Mouse (Mus musculus): ENCODE measurements around the gene Gm20388.

The Gm20388 gene

DNA sequence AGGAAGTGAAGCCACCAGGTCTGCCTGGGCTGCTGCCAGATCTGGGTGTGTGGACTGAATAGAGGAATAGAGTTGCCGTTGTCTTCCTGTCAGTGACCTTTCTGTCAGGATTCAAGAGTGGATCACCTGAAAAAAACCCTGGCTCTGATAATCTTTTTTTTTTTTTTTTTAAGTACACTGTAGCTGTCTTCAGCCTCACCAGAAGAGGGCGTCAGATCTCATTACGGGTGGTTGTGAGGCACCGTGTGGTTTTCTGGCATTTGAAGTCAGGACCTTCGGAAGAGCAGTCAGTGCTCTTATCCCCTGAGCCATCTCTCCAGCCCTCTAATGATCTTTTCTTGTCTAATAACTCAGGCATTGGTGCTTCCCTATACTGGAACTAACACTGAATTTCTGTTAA is 4122.8 kb downstream of the Gm20388 start:
- no peak for DNase-seq (ENCODE audit: low read depth, low spot score)

DNA sequence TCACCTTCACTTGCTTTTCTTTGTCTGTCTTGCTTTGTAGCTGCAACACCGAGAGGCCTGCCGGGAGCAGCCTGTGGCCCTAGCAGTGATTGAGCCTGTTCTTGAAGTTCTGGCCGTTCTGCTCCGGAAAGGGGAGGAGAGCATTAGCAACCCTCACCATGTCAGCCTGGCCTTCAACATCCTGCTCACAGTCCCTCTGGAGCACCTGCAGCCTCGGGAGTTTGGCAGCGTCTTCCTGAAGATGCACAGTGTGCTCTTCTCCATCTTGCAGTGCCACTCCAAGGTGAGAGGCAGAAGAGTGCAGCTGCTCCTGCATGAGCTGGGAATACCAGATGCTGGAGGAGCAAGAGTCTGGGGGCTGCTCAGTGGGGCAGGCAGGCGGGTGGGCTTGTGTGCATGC is 4127.5 kb downstream of the Gm20388 start:
- no peak for DNase-seq (ENCODE audit: low read depth, low spot score)

DNA sequence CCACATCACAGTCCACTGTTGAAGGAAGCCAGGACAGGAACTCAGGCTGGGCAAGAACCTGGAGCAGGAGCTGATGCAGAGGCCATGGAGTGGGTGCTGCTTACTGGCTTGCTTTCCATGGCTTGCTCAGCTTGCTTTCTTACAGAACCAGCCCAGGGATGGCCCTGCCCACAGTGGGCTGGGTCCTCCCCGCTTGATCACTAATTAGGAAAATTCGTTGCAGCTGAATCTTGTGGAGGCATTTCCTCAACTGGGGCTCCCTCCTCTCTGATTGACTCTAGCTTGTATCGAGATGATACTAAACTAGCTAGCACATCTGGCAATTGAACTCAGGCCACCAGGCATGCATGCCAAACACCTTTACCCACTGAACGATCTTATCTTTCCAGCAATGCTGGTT is 4128.7 kb downstream of the Gm20388 start:
- DNase-seq (ENCODE audit: low read depth, low spot score), result no peak

DNA sequence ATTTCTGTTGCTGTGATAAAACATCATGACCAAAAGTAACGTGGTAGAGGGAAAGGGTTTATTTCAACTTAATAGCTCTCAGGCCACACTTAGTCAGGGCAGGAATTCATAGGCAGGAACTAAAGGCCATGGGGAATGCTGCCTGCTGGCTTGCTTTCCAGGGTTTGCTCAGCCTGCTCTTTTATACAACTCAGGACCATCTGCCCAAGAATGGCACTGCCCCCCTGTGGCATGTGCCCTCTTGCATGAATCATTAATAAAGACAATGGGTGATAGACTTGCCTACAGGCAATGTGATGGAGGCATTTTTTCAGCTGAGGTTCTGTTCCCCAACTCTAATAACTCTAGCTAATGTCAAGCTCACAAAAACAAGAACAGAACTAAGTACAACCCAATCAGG is 4131.6 kb downstream of the Gm20388 start:
- DNase-seq (ENCODE audit: low read depth, low spot score), result no peak

DNA sequence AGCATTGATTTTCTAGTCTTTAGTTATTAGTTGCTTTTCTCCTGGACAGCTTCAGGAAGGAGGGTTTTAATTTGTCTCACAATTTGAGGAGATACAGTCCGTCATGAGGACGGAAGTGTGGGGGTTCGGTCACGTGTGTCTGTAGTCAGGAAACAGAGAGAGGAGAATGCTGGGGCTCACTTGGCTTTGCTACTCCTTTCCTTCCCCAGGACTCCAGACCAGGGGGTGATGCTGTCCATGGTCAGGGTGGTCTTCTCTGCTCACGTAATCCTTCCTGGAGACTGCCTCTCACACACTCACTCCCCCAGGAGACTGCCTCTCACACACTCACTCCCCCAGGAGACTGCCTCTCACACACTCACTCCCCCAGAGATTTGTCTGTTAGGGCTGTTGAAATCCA is 4133.8 kb downstream of the Gm20388 start:
- DNase-seq (ENCODE audit: low read depth, low spot score), result no peak

DNA sequence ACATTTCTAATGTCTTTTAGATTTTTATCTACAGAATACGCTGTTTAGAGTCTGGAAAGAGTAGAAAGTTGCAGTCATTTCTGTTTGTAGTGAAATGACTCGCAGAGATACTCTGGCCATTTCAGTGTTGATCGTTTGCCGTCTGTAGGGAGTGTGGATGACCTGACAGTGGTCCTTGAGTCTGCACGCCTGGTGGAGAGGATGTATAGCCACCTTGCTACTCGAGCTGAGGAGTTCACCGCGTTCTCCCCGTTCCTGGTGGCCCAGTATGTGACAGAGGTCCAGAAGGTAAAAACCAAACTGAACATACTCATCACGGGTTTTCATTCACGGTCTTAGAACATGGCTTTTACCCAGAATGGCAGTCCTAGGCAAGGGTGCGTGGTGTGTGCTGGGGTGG is 4134.3 kb downstream of the Gm20388 start:
- no peak for DNase-seq (ENCODE audit: low read depth, low spot score)

DNA sequence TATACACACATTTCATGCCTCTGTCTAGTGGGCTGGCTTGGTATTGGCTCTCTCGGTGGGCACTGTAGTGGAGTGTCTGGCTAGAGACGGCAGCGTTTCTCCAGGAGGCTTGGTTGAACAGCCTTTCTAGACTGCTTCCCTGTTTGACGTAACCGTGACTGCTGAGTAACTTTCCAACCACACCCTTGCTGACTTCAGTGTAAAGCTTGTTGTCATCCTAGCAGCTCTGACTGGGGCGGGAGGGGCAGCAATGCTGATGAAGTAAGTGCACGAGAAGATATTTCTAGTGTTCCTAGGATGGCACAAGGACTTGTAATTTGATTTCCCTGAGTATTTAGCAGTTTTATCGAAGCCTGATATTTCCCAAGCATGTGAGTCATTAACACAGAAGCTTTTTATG is 4135.2 kb downstream of the Gm20388 start:
- no peak for DNase-seq (ENCODE audit: low read depth, low spot score)

DNA sequence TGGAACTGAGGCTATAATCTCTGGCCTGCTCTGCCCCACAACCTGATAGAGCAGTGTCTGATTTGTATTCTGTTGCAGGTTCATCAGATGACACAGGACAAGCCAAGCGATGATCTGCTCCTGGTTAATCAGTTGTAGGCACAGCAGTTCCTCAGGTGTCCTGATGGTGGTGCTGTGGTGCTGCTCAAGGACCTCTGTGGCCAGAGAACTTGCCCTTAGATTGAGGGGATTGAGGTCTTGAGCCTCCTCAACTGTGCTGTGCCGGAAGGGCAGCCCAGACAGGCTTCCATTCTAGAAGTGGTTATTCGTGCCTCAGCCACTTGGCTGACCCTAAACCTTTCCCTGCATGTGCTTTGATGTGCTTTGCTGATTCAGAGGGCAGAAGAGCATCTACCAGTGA is 4141.5 kb downstream of the Gm20388 start:
- DNase-seq (ENCODE audit: low read depth, low spot score), result peak; percentile 30

DNA sequence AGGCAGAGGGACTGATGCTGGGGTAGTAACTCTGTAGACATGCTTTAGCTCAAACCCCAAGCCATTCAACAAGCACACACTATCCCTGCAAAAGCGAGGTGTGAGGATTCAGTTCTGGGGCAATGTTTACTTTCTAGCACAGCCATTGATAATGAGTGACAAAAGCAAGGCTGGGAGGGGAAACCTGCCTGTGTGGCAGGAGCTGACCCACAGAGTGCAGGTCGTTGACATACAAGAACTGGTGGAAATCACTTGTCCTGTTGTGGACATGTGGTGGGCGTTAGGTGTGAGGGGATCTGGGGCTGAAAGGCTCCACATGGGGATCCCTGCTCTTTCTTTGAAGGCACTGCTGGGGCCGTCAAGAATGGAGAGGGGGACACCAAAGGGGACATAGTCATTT is 4141.9 kb downstream of the Gm20388 start:
- DNase-seq (ENCODE audit: low read depth, low spot score), result no peak

DNA sequence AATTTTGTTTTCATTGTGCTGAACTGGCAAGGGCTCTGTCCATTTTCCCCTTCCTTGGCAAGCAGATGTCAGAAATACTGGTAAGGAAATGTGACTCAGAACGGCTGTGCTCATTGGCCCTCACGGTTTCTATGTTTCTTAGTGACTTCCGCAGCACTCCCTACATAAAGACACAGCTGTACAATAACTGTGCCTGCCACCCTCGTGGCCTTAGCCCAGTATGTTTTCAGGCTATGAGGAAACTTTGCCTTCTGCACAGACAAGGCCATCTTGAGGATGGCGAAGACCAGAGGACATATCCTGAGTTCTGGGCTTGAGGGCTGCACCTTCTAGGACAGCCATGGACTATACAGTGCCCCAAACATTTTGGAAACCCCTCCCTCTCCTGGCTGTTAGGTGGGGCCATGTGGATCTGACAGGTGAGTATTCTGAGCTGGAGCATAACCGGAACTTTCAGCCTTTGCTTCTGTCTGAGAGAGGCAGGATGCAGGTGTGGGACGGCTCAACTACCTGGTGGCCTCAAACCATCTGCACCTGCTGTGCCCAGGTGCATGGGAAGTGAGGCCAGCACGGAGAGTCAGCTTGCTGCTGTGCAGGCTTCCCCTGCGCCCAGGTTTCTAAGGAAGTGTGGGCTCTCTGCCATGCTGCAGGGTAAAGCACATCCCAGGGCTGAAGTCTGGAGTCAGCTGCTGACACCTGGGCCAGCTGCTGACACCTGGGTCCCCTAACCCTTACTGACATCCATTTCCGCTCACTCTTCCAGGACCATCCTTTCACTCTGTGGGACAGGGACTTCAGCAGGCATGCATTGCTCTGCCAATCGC is 4146.4 kb downstream of the Gm20388 start:
- no peak for DNase-seq (ENCODE audit: low read depth, low spot score)

DNA sequence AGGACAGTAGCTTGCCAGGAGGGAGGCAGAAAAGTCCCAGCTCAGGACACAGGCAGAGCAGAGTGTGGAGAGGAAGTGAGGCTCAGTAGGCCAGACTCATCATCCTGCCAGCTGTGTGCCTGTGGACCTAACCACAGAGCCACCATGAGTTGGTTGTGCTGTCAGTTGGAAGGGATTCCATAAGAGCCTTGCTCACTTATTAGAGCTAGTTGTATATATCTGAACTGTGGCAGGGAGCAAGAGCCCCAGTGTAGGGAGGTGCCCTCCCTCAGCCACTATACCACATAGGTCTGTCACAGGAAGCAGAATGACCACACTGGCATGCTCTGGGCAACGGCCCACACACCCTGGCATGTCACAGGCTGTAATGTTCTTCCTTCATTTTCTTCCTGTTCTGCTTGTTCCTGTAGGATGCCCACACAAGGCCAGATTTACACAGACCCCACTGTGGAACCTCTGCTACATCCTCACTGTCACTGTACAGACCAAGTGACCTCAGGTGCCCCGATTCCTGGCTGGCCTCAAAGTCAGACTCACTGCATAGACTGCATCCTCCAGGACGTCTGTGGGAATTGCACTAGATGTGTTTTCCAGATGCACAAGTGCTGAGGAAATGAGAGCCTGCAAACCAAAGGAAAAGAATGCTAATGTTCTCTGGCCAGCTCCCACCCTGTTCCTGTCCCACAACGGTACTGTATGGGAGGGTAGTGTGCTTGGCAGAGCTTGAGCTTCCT is 4155.9 kb downstream of the Gm20388 start:
- no peak for DNase-seq (ENCODE audit: low read depth, low spot score)

DNA sequence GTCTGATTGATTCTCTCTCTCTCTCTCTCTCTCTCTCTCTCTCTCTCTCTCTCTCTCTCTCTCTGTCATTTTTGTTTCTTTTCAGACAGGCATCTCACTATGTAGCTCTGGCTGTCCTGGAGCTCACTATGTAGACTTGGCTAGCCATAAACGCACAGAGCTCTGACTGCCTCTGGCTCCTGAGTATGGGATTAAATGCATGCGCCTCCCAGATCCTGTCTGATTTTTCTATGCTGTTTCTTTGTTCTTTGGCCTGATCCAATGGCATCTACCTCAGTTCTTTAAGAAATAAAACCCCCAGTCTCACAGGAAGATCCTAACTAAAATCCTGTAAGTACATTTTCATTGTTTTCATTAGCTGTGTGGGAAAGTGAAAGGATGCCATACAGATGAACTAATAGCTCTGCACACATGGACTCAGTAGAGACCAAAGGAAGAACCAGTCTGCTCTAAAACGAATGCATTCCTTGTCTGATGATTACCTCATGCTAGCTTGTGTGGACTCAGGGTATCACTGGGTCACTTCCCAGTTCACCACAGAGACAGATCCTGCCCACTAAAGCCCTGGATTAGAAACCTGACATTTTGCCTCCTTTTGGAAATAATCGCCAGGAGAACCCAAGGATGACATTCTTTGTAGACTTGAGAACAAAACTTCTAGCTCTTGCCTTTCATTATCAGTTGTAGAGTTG is 4156.6 kb downstream of the Gm20388 start:
- DNase-seq (ENCODE audit: low read depth, low spot score), result no peak

DNA sequence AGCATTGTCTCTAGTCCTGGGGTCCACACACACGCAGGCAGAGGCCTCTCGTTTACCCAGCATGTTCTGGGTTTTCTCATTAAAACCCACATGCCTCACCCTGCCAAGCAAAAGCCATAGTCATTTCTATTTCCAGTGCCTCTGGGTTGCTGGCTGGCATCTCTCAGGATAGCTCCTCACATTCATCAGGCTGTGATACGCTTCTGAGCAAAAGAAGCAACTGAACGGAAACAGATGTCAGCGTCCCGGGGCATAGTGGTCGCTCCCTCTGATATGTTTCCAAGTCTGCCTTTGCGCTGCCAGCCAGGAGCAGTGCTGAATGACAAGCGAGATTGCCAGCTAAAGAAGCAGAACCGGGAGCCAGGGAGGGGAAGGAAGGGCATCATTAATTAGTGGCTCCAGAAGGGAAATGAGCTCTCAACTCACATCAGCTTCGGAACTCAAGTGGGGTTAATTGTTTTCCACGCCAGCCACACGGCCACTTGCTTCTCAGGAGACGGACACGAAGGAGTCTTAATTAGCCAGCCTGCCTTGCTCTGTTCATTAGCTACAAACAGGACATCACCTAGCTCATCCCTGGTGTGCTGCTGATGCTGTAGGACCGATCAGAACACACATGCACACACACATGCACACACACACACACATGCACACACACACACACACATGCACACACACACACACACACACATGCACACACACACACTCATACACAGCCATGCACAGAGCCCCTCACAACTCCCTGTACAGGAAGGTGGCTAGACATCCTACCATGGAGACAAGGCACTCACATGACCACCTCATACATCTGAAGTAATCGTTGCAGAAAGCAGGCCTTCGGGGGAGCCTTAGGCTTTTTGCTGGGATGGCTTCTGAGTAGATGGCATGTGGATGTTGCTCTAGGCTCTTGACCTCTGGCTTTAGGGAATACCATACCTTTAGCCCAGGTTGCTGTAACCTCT is 4160.0 kb downstream of the Gm20388 start:
- DNase-seq (ENCODE audit: low read depth, low spot score), result no peak

DNA sequence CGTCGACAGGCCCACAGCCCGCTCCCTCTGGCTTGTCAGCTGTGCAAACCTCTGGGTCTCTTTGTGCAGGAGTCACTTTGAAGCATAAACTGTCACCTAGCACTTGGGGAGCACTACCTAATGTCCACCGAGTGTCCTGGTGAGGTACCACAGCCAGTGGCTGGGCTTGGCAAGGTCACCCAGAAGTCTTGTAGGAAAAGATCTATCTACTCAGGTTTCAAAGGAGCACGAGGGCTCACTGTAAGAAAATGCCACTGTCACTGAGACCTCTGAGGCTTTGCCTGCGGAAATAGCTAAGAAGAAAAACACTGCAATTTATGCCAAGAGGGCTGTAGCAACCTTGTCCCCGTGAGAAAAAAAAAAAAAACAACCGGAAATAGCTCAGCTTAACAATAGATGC is 4165.3 kb downstream of the Gm20388 start:
- DNase-seq (ENCODE audit: low read depth, low spot score), result no peak

DNA sequence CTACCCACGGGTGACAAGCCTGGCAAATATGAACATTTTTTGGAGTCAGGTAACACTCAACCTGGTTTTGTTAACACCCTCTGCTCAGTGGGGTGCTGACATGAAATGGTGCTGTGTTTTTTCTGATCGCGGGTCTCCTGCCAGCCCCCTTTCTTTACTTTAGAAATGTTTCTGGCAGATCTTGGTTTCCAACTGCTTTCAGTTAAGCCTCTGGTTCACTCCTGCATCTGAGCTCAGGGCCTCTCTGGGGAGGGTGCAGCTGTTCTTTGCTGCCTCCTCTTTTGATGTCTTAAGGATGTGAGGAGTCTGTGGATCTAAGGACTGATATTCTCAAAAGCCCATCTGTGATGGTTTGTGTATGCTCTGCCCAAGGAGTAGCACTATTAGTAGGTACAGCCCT is 4165.8 kb downstream of the Gm20388 start:
- DNase-seq (ENCODE audit: low read depth, low spot score), result no peak

DNA sequence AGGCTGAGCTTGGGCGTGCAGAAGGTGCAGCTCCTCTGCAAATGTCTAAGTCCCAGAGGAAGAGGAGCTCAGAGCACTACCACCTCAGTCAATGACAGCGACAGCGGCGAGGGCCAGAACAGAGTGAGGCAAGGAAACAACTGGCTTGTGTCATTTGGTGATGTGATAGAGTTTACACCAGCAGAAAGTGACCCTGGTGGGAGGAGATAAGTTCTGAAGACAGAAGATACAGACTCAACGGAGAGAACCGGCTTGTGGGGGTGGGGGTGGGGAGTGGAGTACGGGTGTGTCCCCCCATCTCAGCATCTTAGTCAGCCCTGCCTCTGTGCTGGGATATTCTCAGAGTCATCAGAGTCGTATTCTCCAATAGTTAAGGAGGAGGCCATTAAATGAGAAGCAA is 4166.7 kb downstream of the Gm20388 start:
- no peak for DNase-seq (ENCODE audit: low read depth, low spot score)

DNA sequence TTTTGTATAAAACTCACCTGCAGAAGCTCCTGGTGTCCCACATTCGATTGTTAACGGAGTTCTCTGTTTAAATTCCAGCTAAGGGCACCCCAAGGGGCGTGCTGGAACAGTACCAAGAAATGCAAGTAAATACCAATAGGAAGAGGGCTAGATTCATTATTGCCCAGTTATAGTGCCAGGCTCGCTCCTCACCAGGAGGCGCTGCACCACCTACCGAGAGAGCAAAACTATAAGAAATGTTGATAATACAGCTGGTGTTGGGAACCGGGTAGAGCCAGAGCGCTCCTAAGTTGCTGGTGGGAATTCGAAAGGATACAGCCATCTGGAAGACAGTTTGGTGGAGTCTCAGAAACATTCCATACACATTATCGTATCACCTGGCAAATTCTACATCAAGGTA is 4167.4 kb downstream of the Gm20388 start:
- DNase-seq (ENCODE audit: low read depth, low spot score), result no peak

DNA sequence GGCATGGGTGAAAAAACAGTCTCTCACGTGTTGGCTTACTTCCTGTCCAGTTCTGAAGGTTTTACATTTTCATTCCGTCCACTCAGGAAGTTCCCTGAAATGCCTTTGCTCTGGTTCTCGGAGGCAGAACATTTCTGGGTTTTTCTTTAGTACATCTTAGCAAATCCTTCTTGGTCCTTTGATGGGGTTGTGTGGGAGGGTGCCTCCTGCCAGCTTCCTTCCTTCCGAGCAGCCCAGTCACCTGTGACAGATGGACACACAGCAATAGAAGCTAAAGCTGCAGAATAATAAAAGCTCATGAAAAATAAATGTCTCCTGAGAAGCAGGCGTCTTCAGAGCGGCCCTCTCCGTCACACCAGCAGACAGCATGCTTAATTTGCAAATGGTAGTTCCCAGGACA is 4168.3 kb downstream of the Gm20388 start:
- DNase-seq (ENCODE audit: low read depth, low spot score), result no peak

DNA sequence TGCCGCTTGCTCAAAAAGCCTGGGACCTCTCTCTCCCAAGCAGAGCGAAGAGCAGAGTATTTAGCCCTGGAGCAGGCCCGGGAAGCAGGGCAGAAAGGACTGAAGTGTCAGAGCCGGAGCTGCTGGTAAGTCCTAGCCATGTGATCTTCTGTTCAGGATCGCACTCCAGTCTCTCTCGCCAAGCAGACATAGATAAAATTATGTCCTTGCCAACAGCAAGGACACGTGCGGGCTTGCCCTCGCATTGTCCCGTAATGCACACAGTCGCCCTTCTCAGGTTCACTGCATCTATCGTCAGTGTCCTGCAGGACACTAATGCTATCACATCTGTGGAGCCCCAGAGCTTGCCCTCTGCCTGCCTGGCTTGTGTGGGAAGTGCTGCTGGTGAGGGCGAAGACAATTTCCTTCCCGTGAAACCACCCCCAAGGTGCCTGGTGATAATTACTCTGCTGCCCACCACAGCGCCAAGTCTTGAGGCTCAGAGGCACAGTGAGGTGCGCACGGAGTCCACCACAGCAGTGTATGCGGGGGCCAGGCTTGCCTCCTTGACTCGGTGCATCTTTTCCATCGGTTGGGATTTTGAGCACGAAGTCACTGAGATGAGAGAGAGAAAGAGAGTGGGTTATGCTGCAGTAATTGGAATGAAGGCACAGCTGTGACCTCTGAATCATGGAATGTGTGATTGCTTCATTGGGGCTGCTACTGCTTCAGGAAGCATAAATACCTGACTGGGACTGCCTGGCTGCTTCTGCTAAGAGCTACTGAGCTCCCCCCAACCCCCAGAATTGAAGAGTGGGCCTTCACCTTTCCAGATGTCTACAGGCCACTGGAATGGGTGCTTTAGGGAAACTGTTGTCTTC is 4170.1 kb downstream of the Gm20388 start:
- DNase-seq (ENCODE audit: low read depth, low spot score), result no peak

DNA sequence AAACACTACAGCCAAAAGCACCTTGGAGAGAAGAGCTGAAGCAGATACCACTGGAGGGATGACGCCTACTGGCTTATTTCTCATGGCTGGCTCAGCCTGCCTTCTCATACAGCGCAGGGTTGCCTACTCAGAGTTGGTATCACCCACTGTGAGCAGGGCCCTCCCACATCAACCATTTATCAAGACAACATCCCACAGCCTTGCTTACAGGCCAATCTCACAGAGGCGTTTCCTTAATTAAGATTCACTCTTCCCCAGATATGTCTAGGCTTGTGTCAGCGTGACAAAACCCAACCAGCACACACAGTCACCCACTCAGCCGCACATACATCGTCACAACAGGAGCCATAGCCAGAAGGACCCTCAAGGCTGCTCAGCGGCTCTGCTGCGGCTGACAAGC is 4172.0 kb downstream of the Gm20388 start:
- DNase-seq (ENCODE audit: low read depth, low spot score), result no peak

DNA sequence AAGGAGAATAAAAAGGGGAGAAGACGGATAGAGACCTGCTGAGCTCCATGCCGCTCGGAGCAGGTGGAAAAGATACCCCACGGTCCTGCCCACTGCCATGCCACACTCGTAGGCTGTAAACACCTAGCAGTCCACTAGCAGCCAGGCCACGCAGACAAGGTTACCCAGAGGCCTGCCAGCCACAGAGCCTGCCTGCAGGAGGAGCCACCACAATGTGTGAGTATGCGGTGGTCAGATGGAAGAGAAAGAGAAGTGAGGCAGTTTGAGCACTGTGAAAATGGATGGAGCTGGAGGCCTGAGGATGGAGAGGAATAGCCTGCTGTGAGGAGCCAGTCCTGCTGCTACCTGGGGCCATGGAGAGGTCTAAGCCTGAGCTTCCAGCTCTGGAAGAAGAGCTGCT is 4173.0 kb downstream of the Gm20388 start:
- DNase-seq (ENCODE audit: low read depth, low spot score), result no peak

Measured in retina, adult 2 months (tissue).